Mouse (Mus musculus): ENCODE results near the gene Hbp1.

GRCm38 (mm10) chr12:31949759-31950658 lies at the start of gene Hbp1:
- TF ChIP-seq CTCF (IDR thresholded peaks at IDR 0.05; ENCODE audit: borderline replicate concordance, insufficient read depth, low read depth, low read length) (no peak), POLR2A (IDR thresholded peaks at IDR 0.05; ENCODE audit: borderline replicate concordance, insufficient read depth, low read length) (peak; percentile 58; the same call in 1 of the 2 replicates)
